Mouse (Mus musculus): ENCODE data around the gene Luzp1. TPM values are rescaled to one million over a fixed set of nuclear protein-coding genes. Genes with fewer than 3 reads are reported as not detected.

Luzp1 gene
- polyA plus RNA-seq, 1 experiment from 2014 or later: 140 TPM

DNA sequence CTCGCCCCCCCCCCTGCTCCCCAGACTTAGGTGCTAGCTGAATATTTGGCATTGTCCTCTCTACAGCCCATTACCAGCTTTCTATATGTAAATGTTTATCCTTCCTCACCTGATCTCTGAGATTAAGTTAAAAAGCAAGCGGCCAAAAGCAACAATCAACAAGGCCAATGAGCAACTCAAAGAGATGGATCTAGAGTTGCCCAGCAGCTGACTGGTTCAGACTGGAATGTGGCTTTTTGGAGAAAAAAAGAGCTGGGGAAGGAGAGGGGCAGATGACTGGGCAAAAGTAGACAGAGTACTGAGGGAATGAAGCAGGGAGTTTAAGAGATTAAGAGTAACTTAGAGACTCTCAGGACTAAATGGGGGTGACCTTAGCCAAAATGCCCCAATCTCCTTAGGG lies 124.4 kb downstream of the Luzp1 start:
- no peaks in the 10 kb centered on the region for H3K9me3 ChIP-seq (ENCODE audit: low read depth, low read length)
- H3K36me3 ChIP-seq (ENCODE audit: insufficient read depth): peaks cover 21% of the 10 kb centered on the region
- no peak overlapping the region for H3K4me2 ChIP-seq
- ATAC-seq (ENCODE audit: insufficient read depth) (no peak), DNase-seq (no peak)
- no peak overlapping the region for H3K27ac ChIP-seq (ENCODE audit: low read depth)
- TF ChIP-seq CTCF (IDR thresholded peaks at IDR 0.05; ENCODE audit: low read depth): no peak
- H3K4me3 ChIP-seq (ENCODE audit: low read depth, low read length): no peak overlapping the region
- H3K9ac ChIP-seq: no peak overlapping the region
- H3K4me1 ChIP-seq (ENCODE audit: insufficient read depth): 0 out of 2 replicates have a peak, but pooled peaks cover 6% of the 10 kb centered on the region
- WGBS: 60% methylated on average over 2 of the region's 2 CpGs
- H3K27me3 ChIP-seq (ENCODE audit: insufficient read depth, low read length): no peaks in the 10 kb centered on the region

DNA sequence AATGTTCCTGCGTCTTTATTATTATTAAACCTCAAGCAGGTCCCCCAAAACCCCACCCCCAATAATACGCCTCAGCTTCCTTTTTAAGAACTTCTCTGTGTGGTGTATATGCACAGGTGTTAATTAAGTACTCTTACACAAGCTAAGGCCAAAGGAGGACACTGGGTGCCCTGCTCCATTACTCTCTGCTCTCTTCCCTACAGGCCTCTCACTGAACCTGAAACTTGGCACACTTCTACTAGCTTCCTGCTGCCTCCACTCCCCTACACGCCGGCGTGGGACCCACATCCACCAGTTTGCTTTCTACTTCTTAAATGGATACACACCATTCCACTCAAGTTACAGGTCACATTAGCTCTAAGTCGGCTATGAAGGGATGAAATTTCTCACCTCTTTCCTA lies 125.7 kb downstream of the Luzp1 start:
- TF ChIP-seq CTCF (IDR thresholded peaks at IDR 0.05; ENCODE audit: low read depth): no peak
- Histone ChIP-seq H3K9me3 (ENCODE audit: low read depth, low read length) (no peaks in the 10 kb centered on the region), H3K4me1 (ENCODE audit: insufficient read depth) (0 out of 2 replicates have a peak, but pooled peaks cover 6% of the 10 kb centered on the region), H3K27me3 (ENCODE audit: insufficient read depth, low read length) (no peaks in the 10 kb centered on the region), H3K36me3 (ENCODE audit: insufficient read depth) (peaks cover 12% of the 10 kb centered on the region), H3K4me2 (no peak overlapping the region), H3K4me3 (ENCODE audit: low read depth, low read length) (no peak overlapping the region), H3K9ac (no peak overlapping the region), H3K27ac (ENCODE audit: low read depth) (no peak overlapping the region)
- WGBS: 70% methylated on average over 6 of the region's 6 CpGs
- ATAC-seq (ENCODE audit: insufficient read depth) (no peak), DNase-seq (no peak)

DNA sequence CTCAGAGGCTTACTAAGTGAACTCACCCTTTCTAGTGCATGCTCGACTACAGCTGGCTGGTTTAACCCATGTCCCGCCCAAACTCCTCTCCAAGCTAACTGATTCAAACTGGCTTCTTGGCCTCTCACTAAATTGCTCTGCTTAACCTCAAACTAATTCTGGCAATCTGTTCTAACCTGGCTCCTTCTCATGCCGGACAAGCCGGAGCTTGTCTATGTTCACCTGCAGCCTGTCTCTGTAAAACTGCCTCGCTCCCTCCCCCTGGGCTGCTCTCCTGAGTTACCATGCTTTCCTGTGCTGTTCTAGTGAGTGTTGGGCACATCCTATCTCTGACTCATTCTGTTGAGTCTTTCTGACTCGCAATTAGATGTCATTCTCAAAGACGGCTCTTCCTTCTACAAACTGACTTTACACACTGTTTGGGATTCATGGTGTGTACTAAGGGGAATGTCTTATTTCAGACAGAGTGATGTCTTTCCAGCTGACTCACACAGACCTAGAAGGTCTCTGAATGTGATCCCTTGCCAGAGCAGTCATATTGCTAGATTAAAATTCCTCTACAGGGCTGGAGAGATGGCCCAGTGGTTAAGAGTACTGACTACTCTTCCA lies 128.8 kb downstream of the Luzp1 start:
- peaks cover 15% of the 10 kb centered on the region for H3K4me1 ChIP-seq (ENCODE audit: insufficient read depth)
- H3K9ac ChIP-seq: no peak overlapping the region
- no peaks in the 10 kb centered on the region for H3K36me3 ChIP-seq (ENCODE audit: insufficient read depth)
- no peak for TF ChIP-seq CTCF (IDR thresholded peaks at IDR 0.05; ENCODE audit: low read depth)
- 82% methylated on average over 7 of the region's 7 CpGs for WGBS
- H3K4me2 ChIP-seq: no peak overlapping the region
- ATAC-seq (ENCODE audit: insufficient read depth): no peak
- DNase-seq: no peak
- no peaks in the 10 kb centered on the region for H3K27me3 ChIP-seq (ENCODE audit: insufficient read depth, low read length)
- H3K9me3 ChIP-seq (ENCODE audit: low read depth, low read length): no peaks in the 10 kb centered on the region
- no peak overlapping the region for H3K27ac ChIP-seq (ENCODE audit: low read depth)
- H3K4me3 ChIP-seq (ENCODE audit: low read depth, low read length): no peak overlapping the region

DNA sequence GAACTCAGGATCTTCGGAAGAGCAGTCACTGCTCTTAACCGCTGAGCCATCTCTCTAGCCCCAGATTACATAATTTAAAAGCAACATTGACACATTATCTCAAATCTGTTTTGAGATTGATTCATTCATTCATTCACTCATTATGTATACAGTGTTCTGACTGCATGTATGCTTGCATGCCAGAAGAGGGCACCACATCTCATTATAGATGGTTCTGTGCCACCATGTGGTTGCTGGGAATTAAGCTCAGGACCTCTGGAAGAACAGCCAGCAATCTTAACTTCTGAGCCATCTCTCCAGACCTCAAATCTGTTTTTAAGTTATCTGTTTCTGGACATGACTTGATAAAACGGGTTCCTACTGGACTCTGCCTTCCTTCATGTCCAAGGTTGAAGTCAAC lies 130.3 kb downstream of the Luzp1 start:
- no peak for ATAC-seq (ENCODE audit: insufficient read depth)
- Histone ChIP-seq H3K9me3 (ENCODE audit: low read depth, low read length) (no peaks in the 10 kb centered on the region), H3K9ac (no peak overlapping the region), H3K36me3 (ENCODE audit: insufficient read depth) (no peaks in the 10 kb centered on the region), H3K4me2 (no peak overlapping the region; the same call in 1 of the 2 replicates), H3K4me1 (ENCODE audit: insufficient read depth) (peaks cover 8% of the 10 kb centered on the region), H3K27ac (ENCODE audit: low read depth) (no peak overlapping the region), H3K27me3 (ENCODE audit: insufficient read depth, low read length) (no peaks in the 10 kb centered on the region), H3K4me3 (ENCODE audit: low read depth, low read length) (no peak overlapping the region)
- DNase-seq: no peak
- peak; percentile 38; the same call in 1 of the 2 replicates for TF ChIP-seq CTCF (IDR thresholded peaks at IDR 0.05; ENCODE audit: low read depth)
- WGBS: 95% methylated on average over 3 of the region's 3 CpGs

DNA sequence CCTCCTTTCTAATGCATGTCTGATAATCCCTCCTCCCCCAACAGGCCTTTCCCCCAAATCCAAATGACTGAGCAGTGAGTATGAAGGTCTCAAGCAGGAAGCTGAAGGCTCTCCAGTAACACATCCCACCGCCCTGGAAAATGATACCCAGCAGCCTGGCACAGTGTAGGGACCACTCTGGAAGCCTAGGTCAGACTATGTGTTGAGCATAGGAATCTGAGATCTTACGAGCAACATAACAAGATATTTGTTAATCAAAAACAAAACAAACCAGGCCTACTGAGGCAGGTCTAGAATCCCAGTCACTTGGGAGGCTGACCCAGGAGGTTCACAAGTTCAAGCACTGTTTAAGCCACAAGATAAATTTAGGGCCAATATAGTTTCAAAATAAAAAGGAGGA lies 131.0 kb downstream of the Luzp1 start:
- Histone ChIP-seq H3K9ac (no peak overlapping the region), H3K4me1 (ENCODE audit: insufficient read depth) (peaks cover 8% of the 10 kb centered on the region), H3K36me3 (ENCODE audit: insufficient read depth) (no peaks in the 10 kb centered on the region), H3K27ac (ENCODE audit: low read depth) (no peak overlapping the region), H3K27me3 (ENCODE audit: insufficient read depth, low read length) (no peaks in the 10 kb centered on the region), H3K4me2 (peak overlapping the region; percentile 64), H3K4me3 (ENCODE audit: low read depth, low read length) (peak overlapping the region; percentile 99; the same call in 1 of the 2 replicates), H3K9me3 (ENCODE audit: low read depth, low read length) (no peaks in the 10 kb centered on the region)
- no peak for TF ChIP-seq CTCF (IDR thresholded peaks at IDR 0.05; ENCODE audit: low read depth)
- DNase-seq (no peak), ATAC-seq (ENCODE audit: insufficient read depth) (no peak)
- WGBS: 78% methylated on average over 2 of the region's 2 CpGs

DNA sequence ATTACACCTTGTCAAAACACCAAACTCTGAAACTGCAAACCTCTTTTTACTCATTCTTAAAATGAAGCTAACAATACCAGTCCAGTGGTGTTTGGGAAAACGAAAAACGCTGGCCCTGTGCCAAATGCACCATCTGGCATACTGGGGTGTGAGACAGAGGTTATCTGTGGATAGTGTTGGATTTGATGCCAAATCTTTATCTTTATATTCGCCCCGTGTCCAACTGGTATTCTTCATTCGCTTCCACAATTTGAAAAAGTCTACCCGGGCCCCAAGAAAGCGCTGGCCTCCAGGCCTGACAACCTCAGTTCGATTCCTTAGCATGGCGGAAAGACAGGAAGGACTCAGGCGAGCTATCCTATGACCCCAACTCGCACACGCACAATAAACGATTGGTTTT lies 131.9 kb downstream of the Luzp1 start:
- Histone ChIP-seq H3K27me3 (ENCODE audit: insufficient read depth, low read length) (no peaks in the 10 kb centered on the region), H3K4me1 (ENCODE audit: insufficient read depth) (peaks cover 8% of the 10 kb centered on the region), H3K4me2 (peak overlapping the region; percentile 64), H3K27ac (ENCODE audit: low read depth) (peak overlapping the region; percentile 90), H3K4me3 (ENCODE audit: low read depth, low read length) (peak overlapping the region; percentile 99), H3K9ac (peak overlapping the region; percentile 99), H3K9me3 (ENCODE audit: low read depth, low read length) (no peaks in the 10 kb centered on the region), H3K36me3 (ENCODE audit: insufficient read depth) (no peaks in the 10 kb centered on the region)
- no peak for TF ChIP-seq CTCF (IDR thresholded peaks at IDR 0.05; ENCODE audit: low read depth)
- no peak for ATAC-seq (ENCODE audit: insufficient read depth)
- WGBS: under 1% methylated on average over 13 of the region's 13 CpGs
- peak; percentile 84 for DNase-seq

DNA sequence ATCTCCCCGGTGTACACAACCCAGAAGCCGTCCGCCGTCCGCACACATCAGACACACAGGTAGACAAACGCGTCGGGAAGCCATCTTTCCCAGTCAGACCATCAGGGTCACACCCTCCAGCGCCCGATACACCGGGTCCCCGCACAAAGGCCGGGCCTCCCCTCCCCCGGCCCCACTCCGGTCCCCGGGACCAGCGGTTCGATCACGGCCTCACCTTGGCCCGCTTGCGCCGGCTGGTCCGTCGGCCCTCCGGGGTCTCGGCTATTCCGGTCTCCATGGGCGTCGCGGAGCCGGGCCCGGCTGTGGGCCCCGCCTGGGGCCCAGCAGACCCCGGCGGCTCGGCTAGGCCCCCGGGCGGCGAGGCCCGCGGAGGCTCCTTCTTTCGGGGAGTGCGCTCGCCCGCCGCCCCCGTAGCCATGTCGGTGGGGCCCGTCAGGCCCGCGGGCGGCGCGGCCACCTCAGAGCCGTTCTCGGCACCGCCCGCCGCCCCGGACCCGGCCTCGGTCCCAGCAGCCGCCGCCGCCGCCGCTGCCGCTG lies 132.5 kb downstream of the Luzp1 start:
- Histone ChIP-seq H3K4me2 (peak overlapping the region; percentile 64), H3K27ac (ENCODE audit: low read depth) (peak overlapping the region; percentile 90), H3K27me3 (ENCODE audit: insufficient read depth, low read length) (no peaks in the 10 kb centered on the region), H3K4me1 (ENCODE audit: insufficient read depth) (peaks cover 8% of the 10 kb centered on the region), H3K4me3 (ENCODE audit: low read depth, low read length) (peak overlapping the region; percentile 99), H3K9me3 (ENCODE audit: low read depth, low read length) (no peaks in the 10 kb centered on the region), H3K9ac (peak overlapping the region; percentile 99), H3K36me3 (ENCODE audit: insufficient read depth) (no peaks in the 10 kb centered on the region)
- TF ChIP-seq CTCF (IDR thresholded peaks at IDR 0.05; ENCODE audit: low read depth): no peak
- WGBS: under 1% methylated on average over 57 of the region's 68 CpGs
- DNase-seq (peak; percentile 55), ATAC-seq (ENCODE audit: insufficient read depth) (peak; percentile 61)

Measured in lung, embryonic 14.5 days (tissue).